Mouse (Mus musculus) myocyte (in vitro differentiated cells): Measurements from ENCODE around the gene Tnrc6a. TPM values are rescaled to one million over a fixed set of nuclear protein-coding genes. Genes with fewer than 3 reads are reported as not detected.

Experiments
- H3K27me3 ChIP-seq: one replicate; pipeline ENCODE4 v1.6.1; 2011; ENCODE audit not compliant: control insufficient read depth, insufficient read depth, insufficient read length
- H3K36me3 ChIP-seq: one replicate; pipeline ENCODE4 v1.6.1; 2011; ENCODE audit not compliant: control insufficient read depth, insufficient read depth
- H3K4me2 ChIP-seq: one replicate; pipeline ENCODE4 v1.6.1; 2011; ENCODE audit warnings: low read depth, control low read depth
- H3K4me3 ChIP-seq: one replicate; pipeline ENCODE4 v1.5.1; 2011; ENCODE audit warnings: mild to moderate bottlenecking, control low read depth, moderate library complexity
- H3K79me2 ChIP-seq: one replicate; pipeline ENCODE4 v1.6.1; 2011; ENCODE audit not compliant: control insufficient read depth, insufficient read depth
- H3ac ChIP-seq: one replicate; pipeline ENCODE4 v1.6.1; 2011; ENCODE audit not compliant: control insufficient read depth, insufficient read length
- CEBPB ChIP-seq: IDR thresholded peaks from 2 replicates; pipeline ENCODE4 v1.6.1; 2011; ENCODE audit warnings: mild to moderate bottlenecking, moderate library complexity; ENCODE audit not compliant: poor library complexity, insufficient read depth, severe bottlenecking
- MAX ChIP-seq: IDR thresholded peaks from one replicate; pipeline ENCODE4 v1.6.1; 2011; ENCODE audit warnings: low read depth, mild to moderate bottlenecking, control low read depth
- POLR2A ChIP-seq: IDR thresholded peaks from one replicate; pipeline ENCODE4 v1.6.1; 2011; ENCODE audit warnings: low read depth, mild to moderate bottlenecking, control low read depth, moderate library complexity; ENCODE audit not compliant: insufficient read length
- TCF12 ChIP-seq: IDR thresholded peaks from one replicate; pipeline ENCODE4 v1.6.1; 2011; ENCODE audit warnings: mild to moderate bottlenecking, control low read depth; ENCODE audit not compliant: poor library complexity, insufficient read depth, severe bottlenecking
- polyA plus RNA-seq: library from polyadenylated mRNA; unstranded; fragments of >200 nt; fragmentation: generic; extraction: Trizol; gene quantifications from one replicate; pipeline ENCODE4 v1.2.1, GENCODE M21; 2012; ENCODE audit warnings: missing spikeins

Tnrc6a gene
- polyA plus RNA-seq, 1 experiment = 8.6 TPM

DNA sequence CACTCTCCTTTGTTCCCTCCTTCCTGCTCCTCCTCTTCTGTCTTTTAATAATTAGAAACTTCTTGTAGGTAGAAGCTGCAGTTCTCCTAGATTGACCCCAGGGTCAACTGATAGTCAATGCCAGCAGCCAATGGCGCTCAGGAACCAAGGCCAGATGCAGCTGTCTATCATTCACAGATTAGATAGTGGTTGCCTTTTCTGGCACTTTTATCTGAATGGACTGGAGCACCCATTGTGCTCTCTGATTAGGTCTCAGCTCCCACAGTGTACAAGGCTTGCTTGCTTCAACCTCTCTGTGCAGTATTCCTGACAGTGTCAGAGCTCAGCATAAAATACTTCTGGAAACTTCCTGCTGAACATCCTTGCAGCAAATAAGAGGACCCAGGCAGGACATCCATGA lies 121.1 kb downstream of the Tnrc6a start:
- H3K79me2 ChIP-seq = no peaks in the 10 kb centered on the region
- no peak for TF ChIP-seq POLR2A
- no peak for TF ChIP-seq MAX
- no peak for TF ChIP-seq CEBPB
- TF ChIP-seq TCF12 = no peak
- no peaks in the 10 kb centered on the region for H3K36me3 ChIP-seq
- no peak overlapping the region for H3ac ChIP-seq
- no peak overlapping the region for H3K4me3 ChIP-seq
- H3K4me2 ChIP-seq = no peak overlapping the region
- peaks cover 22% of the 10 kb centered on the region for H3K27me3 ChIP-seq

Other genes with a start within 250 kb of the Tnrc6a start
- gene Rbbp6, start 158.2 kb upstream of the Tnrc6a start, polyA plus RNA-seq = 9.8 TPM
- gene Slc5a11, start 90.9 kb downstream of the Tnrc6a start, polyA plus RNA-seq = not detected
- gene Lcmt1, start 245.9 kb downstream of the Tnrc6a start, polyA plus RNA-seq = 28.4 TPM
- gene Arhgap17, start 246.0 kb downstream of the Tnrc6a start, polyA plus RNA-seq = 18.0 TPM